In the genomic region with DNA sequence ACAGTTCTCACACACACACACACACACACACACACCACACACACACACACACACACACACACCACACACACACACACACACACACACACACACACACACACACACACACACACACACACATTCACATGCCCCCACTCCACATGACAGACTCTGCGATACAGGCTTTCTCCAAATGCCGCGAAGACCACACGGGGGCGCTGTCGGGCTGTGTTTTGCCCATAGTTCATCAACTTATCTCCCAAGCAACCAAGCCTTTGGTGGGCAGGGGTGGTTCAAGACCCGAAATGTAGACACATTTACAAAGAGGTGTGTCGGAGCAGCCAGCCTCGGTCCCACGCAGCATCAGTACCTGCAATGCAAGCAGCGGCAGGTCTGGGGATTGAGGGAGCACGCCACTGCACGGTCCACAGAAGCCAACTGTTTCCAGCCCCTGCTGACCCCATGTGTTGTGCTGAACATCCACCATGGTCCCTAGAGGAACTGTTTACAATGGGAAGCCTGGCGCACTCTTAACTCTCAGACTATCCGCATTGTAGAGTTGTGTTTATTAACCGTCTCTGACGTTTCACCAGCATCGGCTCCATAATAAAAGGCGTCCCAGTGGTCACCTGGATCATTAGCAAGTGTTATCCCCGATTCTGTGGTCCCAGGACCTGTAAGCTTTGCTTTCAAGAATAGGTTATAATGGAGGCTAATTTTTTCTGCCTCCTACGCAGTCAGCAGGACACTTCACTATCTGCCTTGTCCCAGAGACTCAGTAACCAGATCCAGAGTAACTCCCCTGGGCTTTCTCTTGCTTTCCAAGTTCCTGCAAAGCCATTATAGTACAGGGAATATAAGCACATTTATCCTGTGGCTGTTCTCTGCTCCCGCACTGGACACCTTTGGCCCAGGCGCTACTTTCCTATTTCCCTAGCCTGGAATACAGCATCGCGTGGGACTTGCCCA, we compare ENCODE assay signal across 8 mouse cellular contexts. TPM values are rescaled to one million over a fixed set of nuclear protein-coding genes. Genes with fewer than 3 reads are reported as not detected.
DNase-seq lines count a peak whose midpoint lies in the region; ATAC-seq and TF ChIP-seq lines count a peak whose summit lies in the region.

No protein-coding gene starts in this region.

- peak; percentile 37 for DNase-seq in ovary, postnatal 10 days (ENCODE audit: low spot score)
- no peak for DNase-seq in ovary, adult 18-20 months (ENCODE audit: low spot score)
- DNase-seq in embryo, embryonic 10 days (ENCODE audit: low spot score) = peak; percentile 86
- peak; percentile 57 for DNase-seq in gastrocnemius, postnatal 25 days
- peak; percentile 91 for DNase-seq in intestine, embryonic 14.5 days (ENCODE audit: low spot score)
- DNase-seq in limb, embryonic 14.5 days (ENCODE audit: low spot score) = peak; percentile 78
- DNase-seq in spleen, postnatal 10 days (ENCODE audit: low spot score in 2 of 2) = peak; percentile 76 to 90

- no peak for ATAC-seq in intestine, embryonic 14.5 days (replicated peaks; ENCODE audit: low FRiP score, low TSS enrichment, low read depth)
- peak; percentile 51 for ATAC-seq in limb, embryonic 14.5 days (ENCODE audit: low FRiP score, low read depth)
- no peak; the same call in 1 of the 2 replicates for ATAC-seq in midbrain, embryonic 15.5 days (replicated peaks)

- H3K36me3 ChIP-seq in intestine, embryonic 14.5 days (ENCODE audit: control insufficient read depth, insufficient read depth, low read length) = no peaks in the 10 kb centered on the region
- H3K36me3 ChIP-seq in limb, embryonic 14.5 days (ENCODE audit: control insufficient read depth, insufficient read depth, low read length) = no peaks in the 10 kb centered on the region
- H3K36me3 ChIP-seq in midbrain, embryonic 15.5 days (replicated peaks) = no peaks in the 10 kb centered on the region

- peaks cover 6% of the 10 kb centered on the region; the same call in 1 of the 2 replicates for H3K4me1 ChIP-seq in intestine, embryonic 14.5 days (replicated peaks; ENCODE audit: control insufficient read depth, insufficient read depth, low read length)
- H3K4me1 ChIP-seq in limb, embryonic 14.5 days (ENCODE audit: control insufficient read depth, insufficient read depth, low read length) = peaks cover 8% of the 10 kb centered on the region
- H3K4me1 ChIP-seq in midbrain, embryonic 15.5 days = peaks cover 5% of the 10 kb centered on the region; the same call in 1 of the 2 replicates

- WGBS in intestine, embryonic 14.5 days = 24% methylated on average over 25 of the region's 25 CpGs
- WGBS in limb, embryonic 14.5 days = 20% methylated on average over 25 of the region's 25 CpGs
- WGBS in midbrain, embryonic 15.5 days = 22% methylated on average over 25 of the region's 25 CpGs

- no peak overlapping the region for H3K9ac ChIP-seq in intestine, embryonic 14.5 days (ENCODE audit: low read length)
- no peak overlapping the region for H3K9ac ChIP-seq in limb, embryonic 14.5 days (ENCODE audit: low read depth, low read length, severe bottlenecking)
- no peak overlapping the region for H3K9ac ChIP-seq in midbrain, embryonic 15.5 days

- no peak overlapping the region for H3K4me3 ChIP-seq in intestine, embryonic 14.5 days (ENCODE audit: low read depth, low read length)
- H3K4me3 ChIP-seq in limb, embryonic 14.5 days (replicated peaks; ENCODE audit: low read length) = peak overlapping the region; percentile 17; the same call in 1 of the 2 replicates
- peak overlapping the region; percentile 17; the same call in 1 of the 2 replicates for H3K4me3 ChIP-seq in midbrain, embryonic 15.5 days

- no peak overlapping the region for H3K27ac ChIP-seq in intestine, embryonic 14.5 days (ENCODE audit: low read depth)
- H3K27ac ChIP-seq in limb, embryonic 14.5 days (replicated peaks; ENCODE audit: low read depth, low read length) = no peak overlapping the region
- no peak overlapping the region for H3K27ac ChIP-seq in midbrain, embryonic 15.5 days

- no peak for TF ChIP-seq POLR2A in limb, embryonic 14.5 days (IDR thresholded peaks at IDR 0.05; ENCODE audit: borderline replicate concordance, extremely low read depth, insufficient read depth, insufficient read length)

- no peaks in the 10 kb centered on the region for H3K9me3 ChIP-seq in intestine, embryonic 14.5 days (ENCODE audit: control insufficient read depth, low read length)
- H3K9me3 ChIP-seq in limb, embryonic 14.5 days (ENCODE audit: control insufficient read depth, low read length) = no peaks in the 10 kb centered on the region
- no peaks in the 10 kb centered on the region for H3K9me3 ChIP-seq in midbrain, embryonic 15.5 days

- H3K4me2 ChIP-seq in intestine, embryonic 14.5 days (ENCODE audit: low read length) = peak overlapping the region; percentile 43
- H3K4me2 ChIP-seq in limb, embryonic 14.5 days (replicated peaks; ENCODE audit: low read depth, low read length, severe bottlenecking) = peak overlapping the region; percentile 44
- H3K4me2 ChIP-seq in midbrain, embryonic 15.5 days = peak overlapping the region; percentile 40

- no peaks in the 10 kb centered on the region for H3K27me3 ChIP-seq in intestine, embryonic 14.5 days (replicated peaks; ENCODE audit: control insufficient read depth, insufficient read depth, low read length)
- H3K27me3 ChIP-seq in limb, embryonic 14.5 days (ENCODE audit: control insufficient read depth, insufficient read depth, low read length) = no peaks in the 10 kb centered on the region
- no peaks in the 10 kb centered on the region for H3K27me3 ChIP-seq in midbrain, embryonic 15.5 days (replicated peaks)

RNA-seq across cellular contexts. Expression of gene Olfr279, which starts 18.5 kb away (rescaled TPM):
- total RNA-seq in gastrocnemius, postnatal 25 days (2021) = not detected
- polyA plus RNA-seq in intestine, embryonic 14.5 days (2014; fragmentation: Nextera tagmentation; extraction: Ambion mirVana) = not detected in 2 replicates
- polyA plus RNA-seq in limb, embryonic 14.5 days (2012; rRNA removed) = not detected in 2 replicates
- not detected in 2 replicates for polyA plus RNA-seq in limb, embryonic 14.5 days (2014; fragmentation: Nextera tagmentation; extraction: Ambion mirVana)
- not detected in 2 replicates for polyA plus RNA-seq in midbrain, embryonic 15.5 days (2015; fragmentation: Nextera tagmentation; extraction: Ambion mirVana)

RNA-seq across cellular contexts. Expression of gene Kansl2, which starts 23.4 kb away (rescaled TPM):
- 10 to 100 TPM; 55.8 to 57.9 TPM for total RNA-seq in gastrocnemius, postnatal 25 days (2021)
- 97.3 and 99.7 TPM in 2 replicates for polyA plus RNA-seq in intestine, embryonic 14.5 days (2014; fragmentation: Nextera tagmentation; extraction: Ambion mirVana)
- polyA plus RNA-seq in limb, embryonic 14.5 days (2012; rRNA removed) = 99.8 and 105 TPM in 2 replicates
- 104 and 108 TPM in 2 replicates for polyA plus RNA-seq in limb, embryonic 14.5 days (2014; fragmentation: Nextera tagmentation; extraction: Ambion mirVana)
- 124 and 128 TPM in 2 replicates for polyA plus RNA-seq in midbrain, embryonic 15.5 days (2015; fragmentation: Nextera tagmentation; extraction: Ambion mirVana)

RNA-seq across cellular contexts. Expression of gene Lalba, which starts 28.2 kb away (rescaled TPM):
- total RNA-seq in gastrocnemius, postnatal 25 days (2021) = not detected
- 0.57 TPM in 1 of 2 replicates, not detected in the other for polyA plus RNA-seq in intestine, embryonic 14.5 days (2014; fragmentation: Nextera tagmentation; extraction: Ambion mirVana)
- 0.14 and 0.32 TPM in 2 replicates for polyA plus RNA-seq in limb, embryonic 14.5 days (2012; rRNA removed)
- not detected in 2 replicates for polyA plus RNA-seq in limb, embryonic 14.5 days (2014; fragmentation: Nextera tagmentation; extraction: Ambion mirVana)
- not detected in 2 replicates for polyA plus RNA-seq in midbrain, embryonic 15.5 days (2015; fragmentation: Nextera tagmentation; extraction: Ambion mirVana)

RNA-seq across cellular contexts. Expression of gene OR5BS1P, which starts 41.0 kb away (rescaled TPM):
- total RNA-seq in gastrocnemius, postnatal 25 days (2021) = not detected
- not detected in 2 replicates for polyA plus RNA-seq in intestine, embryonic 14.5 days (2014; fragmentation: Nextera tagmentation; extraction: Ambion mirVana)
- polyA plus RNA-seq in limb, embryonic 14.5 days (2012; rRNA removed) = not detected in 2 replicates
- not detected in 2 replicates for polyA plus RNA-seq in limb, embryonic 14.5 days (2014; fragmentation: Nextera tagmentation; extraction: Ambion mirVana)
- polyA plus RNA-seq in midbrain, embryonic 15.5 days (2015; fragmentation: Nextera tagmentation; extraction: Ambion mirVana) = not detected in 2 replicates

RNA-seq across cellular contexts. Expression of gene Olfr281, which starts 58.3 kb away (rescaled TPM):
- total RNA-seq in gastrocnemius, postnatal 25 days (2021) = not detected
- polyA plus RNA-seq in intestine, embryonic 14.5 days (2014; fragmentation: Nextera tagmentation; extraction: Ambion mirVana) = not detected in 2 replicates
- polyA plus RNA-seq in limb, embryonic 14.5 days (2012; rRNA removed) = not detected in 2 replicates
- polyA plus RNA-seq in limb, embryonic 14.5 days (2014; fragmentation: Nextera tagmentation; extraction: Ambion mirVana) = not detected in 2 replicates
- polyA plus RNA-seq in midbrain, embryonic 15.5 days (2015; fragmentation: Nextera tagmentation; extraction: Ambion mirVana) = 0.05 TPM in 1 of 2 replicates, not detected in the other
